Mouse (Mus musculus) embryonic fibroblast, embryonic 13.5 days (primary cell): ENCODE results near the gene Fars2. TPM values are rescaled to one million over a fixed set of nuclear protein-coding genes. Genes with fewer than 3 reads are reported as not detected.

Experiments used
- H3K27ac ChIP-seq: 2 replicates; pipeline ENCODE4 v1.5.1; 2012; ENCODE audit warnings: low read length, control low read depth, inconsistent platforms; ENCODE audit not compliant: insufficient read depth
- H3K4me1 ChIP-seq: 2 replicates; pipeline ENCODE4 v1.6.1; 2011; ENCODE audit warnings: low read length; ENCODE audit not compliant: control insufficient read depth, insufficient read depth
- H3K4me3 ChIP-seq: 2 replicates; pipeline ENCODE4 v1.5.1; 2011; ENCODE audit warnings: mild to moderate bottlenecking, control low read depth, low read length; ENCODE audit not compliant: insufficient read depth
- CTCF ChIP-seq: IDR thresholded peaks from 2 replicates; pipeline ENCODE4 v1.5.1; 2011; ENCODE audit warnings: mild to moderate bottlenecking, control low read depth, low read length, moderate library complexity, borderline replicate concordance; ENCODE audit not compliant: insufficient read depth
- POLR2A ChIP-seq: IDR thresholded peaks from 2 replicates; pipeline ENCODE4 v1.6.1; 2011; ENCODE audit warnings: low read depth, mild to moderate bottlenecking, control low read depth, low read length, moderate library complexity
- polyA plus RNA-seq: library from polyadenylated mRNA; stranded (reverse); fragments of >200 nt; gene quantifications from 2 replicates; pipeline ENCODE4 v1.2.4, GENCODE M21; 2011; ENCODE audit warnings: low read depth; ENCODE audit not compliant: missing spikeins, insufficient read length

The Fars2 gene
- polyA plus RNA-seq, 1 experiment: 16.0 TPM

DNA sequence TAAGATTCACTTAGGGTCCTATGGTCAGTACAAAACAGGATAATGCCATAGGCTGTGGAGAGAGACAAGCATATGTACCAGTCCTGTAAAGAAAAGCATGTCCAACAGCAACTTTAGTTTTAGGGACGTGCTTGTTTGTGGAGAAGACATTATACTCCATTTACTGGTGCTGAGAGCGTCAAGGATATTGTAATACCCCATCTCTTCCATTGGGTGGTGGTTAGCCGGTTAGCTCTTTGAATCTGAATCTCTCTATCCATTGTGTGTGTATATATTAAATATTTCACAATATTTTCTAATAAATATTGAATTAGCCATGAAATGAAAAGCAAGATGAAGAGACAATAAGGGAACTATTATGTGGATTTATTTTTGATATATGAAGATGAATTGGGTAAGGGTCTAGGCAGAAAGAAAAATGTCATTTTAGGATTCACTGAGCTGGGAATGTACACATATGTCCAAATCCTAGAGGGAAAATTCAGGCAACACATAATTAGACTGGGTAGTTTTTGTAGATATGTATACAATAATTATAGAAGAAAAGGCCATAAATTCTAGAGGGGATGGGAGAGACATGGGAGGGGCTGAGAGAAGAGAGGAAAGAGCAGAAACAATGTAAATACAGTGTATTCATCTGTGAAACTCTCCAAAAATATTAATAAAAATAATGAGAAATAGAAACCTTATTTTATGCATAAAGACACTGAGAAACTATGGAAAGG is 435.5 kb downstream of the Fars2 start:
- Histone ChIP-seq H3K4me1 (peaks cover 3% of the 10 kb centered on the region; the same call in 1 of the 2 replicates), H3K4me3 (no peak overlapping the region), H3K27ac (no peak overlapping the region)
- TF ChIP-seq POLR2A (no peak), CTCF (no peak)

GRCm38 (mm10) chr13:36553247-36553642 is 436.0 kb downstream of the Fars2 start:
- Histone ChIP-seq H3K4me1 (peaks cover 3% of the 10 kb centered on the region; the same call in 1 of the 2 replicates), H3K27ac (no peak overlapping the region), H3K4me3 (no peak overlapping the region)
- TF ChIP-seq POLR2A (no peak), CTCF (no peak)

GRCm38 (mm10) chr13:36554743-36555142 is 437.5 kb downstream of the Fars2 start:
- no peak overlapping the region for H3K4me3 ChIP-seq
- TF ChIP-seq POLR2A: no peak
- no peak for TF ChIP-seq CTCF
- H3K4me1 ChIP-seq: no peaks in the 10 kb centered on the region
- H3K27ac ChIP-seq: no peak overlapping the region

DNA sequence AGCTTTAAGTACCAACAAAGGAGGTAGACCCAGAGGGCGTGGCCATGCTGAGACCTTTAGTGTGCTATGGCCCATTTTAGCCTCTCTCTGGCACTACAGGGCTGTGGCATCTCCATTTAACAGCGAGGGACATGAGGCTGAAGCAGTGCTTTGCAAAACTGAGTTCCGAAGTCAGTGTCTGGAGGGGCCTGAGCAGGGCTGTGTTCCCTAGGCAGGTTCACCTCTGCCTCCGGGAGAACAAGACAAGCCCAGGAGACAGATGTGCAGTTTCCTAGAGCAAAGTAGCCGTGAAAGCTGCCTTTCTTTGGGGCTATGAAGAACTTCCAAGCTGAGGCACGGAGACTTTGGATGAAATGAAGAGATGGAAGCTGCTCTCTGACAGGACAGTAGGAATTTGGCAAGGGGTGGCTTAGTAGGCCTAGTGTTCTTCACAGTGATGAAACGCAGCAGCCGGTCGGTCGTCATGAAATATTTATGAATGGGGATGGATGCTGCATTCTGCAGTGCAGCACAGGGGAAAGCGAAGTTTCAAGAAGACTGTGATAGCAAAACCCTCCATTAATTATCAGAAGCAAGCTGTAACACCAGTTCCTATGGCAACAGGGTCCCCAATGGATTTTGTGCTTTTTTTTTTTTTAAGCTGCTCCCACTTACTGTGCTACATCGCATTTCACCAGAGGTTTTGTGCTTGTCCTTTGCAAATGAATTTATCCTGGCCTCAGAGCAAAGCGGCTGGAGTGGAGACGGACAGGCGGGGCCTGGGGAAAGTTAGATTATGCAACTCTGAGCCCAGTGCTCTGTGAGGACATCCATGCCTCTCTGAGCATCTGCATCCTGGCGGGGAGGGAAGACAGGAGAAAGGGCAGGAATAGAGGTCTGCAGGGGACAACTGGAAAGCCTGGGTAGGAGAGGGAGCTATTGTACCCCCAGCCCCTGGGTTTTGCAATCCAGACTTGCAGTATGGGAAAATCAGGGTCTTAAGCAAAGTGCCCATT is 445.5 kb downstream of the Fars2 start:
- no peak for TF ChIP-seq POLR2A
- no peak for TF ChIP-seq CTCF
- H3K4me3 ChIP-seq: no peak overlapping the region
- H3K27ac ChIP-seq: no peak overlapping the region
- no peaks in the 10 kb centered on the region for H3K4me1 ChIP-seq

DNA sequence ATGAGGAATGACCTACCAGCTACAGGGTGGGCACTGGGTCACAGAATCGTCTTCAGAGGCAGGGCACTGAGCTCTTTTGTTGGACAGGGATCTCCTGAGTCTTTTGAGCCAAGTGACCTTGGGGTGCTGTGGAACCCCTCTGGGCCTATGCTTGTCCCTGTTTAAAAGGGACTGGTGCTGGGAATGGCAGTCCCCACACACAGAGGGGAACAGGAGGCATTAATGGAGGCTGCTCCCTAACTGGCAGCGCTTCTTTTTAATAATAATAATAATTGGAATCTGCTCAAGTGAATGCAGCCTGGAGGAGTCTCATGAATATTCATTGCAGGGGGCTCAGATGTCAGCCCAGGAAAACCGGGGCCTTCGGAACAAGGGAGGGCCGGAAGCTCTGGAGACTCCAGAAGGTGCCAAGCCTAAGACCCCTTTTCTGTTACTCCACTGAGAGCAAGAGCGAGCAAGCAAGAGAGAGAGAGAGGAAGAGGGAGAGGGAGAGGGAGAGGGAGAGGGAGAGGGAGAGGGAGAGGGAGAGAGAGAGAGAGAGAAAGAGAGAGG is 447.6 kb downstream of the Fars2 start:
- H3K4me1 ChIP-seq: no peaks in the 10 kb centered on the region
- H3K27ac ChIP-seq: no peak overlapping the region
- TF ChIP-seq POLR2A: no peak
- no peak for TF ChIP-seq CTCF
- no peak overlapping the region for H3K4me3 ChIP-seq

DNA sequence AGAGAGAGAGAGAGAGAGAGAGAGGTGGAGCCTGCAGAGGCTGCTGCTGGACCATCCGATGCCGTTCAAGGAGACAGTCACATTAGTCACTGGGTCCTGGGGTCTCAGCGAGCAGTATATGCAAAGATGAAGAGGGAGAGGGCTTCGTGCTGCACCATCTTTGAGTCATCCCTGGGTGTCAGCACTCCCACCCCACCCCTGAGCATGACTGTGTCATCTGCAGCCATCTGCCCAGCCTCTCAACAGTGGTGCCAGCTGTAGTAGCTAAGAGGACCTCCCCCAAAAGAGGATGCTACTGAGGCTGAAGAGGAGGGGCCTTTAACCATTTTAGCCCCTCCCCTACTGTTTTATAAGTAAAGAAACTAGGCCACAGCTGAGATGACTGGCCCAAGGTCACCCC is 459.6 kb downstream of the Fars2 start:
- Histone ChIP-seq H3K4me1 (no peaks in the 10 kb centered on the region), H3K4me3 (no peak overlapping the region), H3K27ac (no peak overlapping the region)
- TF ChIP-seq CTCF: no peak
- no peak for TF ChIP-seq POLR2A

DNA sequence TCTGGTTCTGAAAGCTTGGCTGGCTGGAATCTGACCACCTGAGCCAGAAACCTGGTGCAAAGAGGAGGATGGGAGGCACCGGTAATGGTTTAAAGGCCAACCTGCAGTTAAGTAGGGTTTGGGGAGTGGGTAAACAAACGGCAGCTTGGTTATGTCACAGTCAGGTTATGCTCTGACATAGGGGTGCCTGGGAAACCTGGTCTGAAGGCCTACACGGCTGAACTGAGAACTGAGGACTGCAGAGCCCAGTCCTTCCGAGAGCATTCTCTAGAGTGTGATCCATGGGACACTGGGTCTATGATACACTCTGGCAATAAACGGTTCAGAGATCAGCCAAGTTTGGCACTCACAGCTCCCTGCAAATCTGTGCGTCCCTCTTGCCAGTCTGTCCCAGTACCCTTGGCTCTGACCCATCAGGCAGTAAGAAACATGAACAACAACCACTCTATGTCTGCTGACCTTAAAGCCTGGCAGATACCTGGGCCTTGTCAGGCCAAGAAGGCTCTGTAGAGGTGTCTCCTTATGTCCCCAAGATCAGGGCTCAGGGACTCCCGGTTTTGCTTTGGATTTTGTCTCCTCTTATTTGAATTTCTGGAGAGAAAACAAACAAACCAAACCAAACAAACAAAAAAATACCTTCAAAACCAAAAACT is 460.8 kb downstream of the Fars2 start:
- no peak for TF ChIP-seq POLR2A
- no peak for TF ChIP-seq CTCF
- H3K27ac ChIP-seq: no peak overlapping the region

GRCm38 (mm10) chr13:36578569-36579333 is 461.5 kb downstream of the Fars2 start:
- Histone ChIP-seq H3K4me3 (peak overlapping the region; percentile 22), H3K4me1 (no peaks in the 10 kb centered on the region), H3K27ac (no peak overlapping the region)
- TF ChIP-seq POLR2A (peak; percentile 26; the same call in 1 of the 2 replicates), CTCF (no peak)

More for the DNA sequence above, 460.8 kb downstream of the Fars2 start:
- Histone ChIP-seq H3K4me1 (no peaks in the 10 kb centered on the region), H3K4me3 (no peak overlapping the region)

GRCm38 (mm10) chr13:36582406-36583070 is 465.3 kb downstream of the Fars2 start:
- H3K27ac ChIP-seq: no peak overlapping the region
- no peaks in the 10 kb centered on the region for H3K4me1 ChIP-seq
- TF ChIP-seq POLR2A (no peak), CTCF (no peak)
- no peak overlapping the region for H3K4me3 ChIP-seq
